Mouse (Mus musculus) heart, embryonic 13.5 days (tissue): Measurements from ENCODE around the gene Recql5. TPM values are rescaled to one million over a fixed set of nuclear protein-coding genes. Genes with fewer than 3 reads are reported as not detected.

ENCODE experiments used
- ATAC-seq: fragments of 200-750 bp; cut with Nextera tagmentation; 2 replicates; pipeline ENCODE4 v1.8.0; 2017; ENCODE audit warnings: moderate TSS enrichment; ENCODE audit not compliant: insufficient number of reproducible peaks, low FRiP score, low TSS enrichment; ENCODE audit errors: extremely low read depth
- H3K27ac ChIP-seq: fragments of 300-500 bp; sonication (generic); replicated peaks from 2 replicates; pipeline ENCODE4 v1.5.1; 2015; ENCODE audit warnings: moderate library complexity, mild to moderate bottlenecking, inconsistent platforms
- H3K27me3 ChIP-seq: fragments of 300-500 bp; sonication (generic); replicated peaks from 2 replicates; pipeline ENCODE4 v1.6.1; 2015; ENCODE audit warnings: mild to moderate bottlenecking, inconsistent platforms
- H3K36me3 ChIP-seq: fragments of 300-500 bp; sonication (generic); 2 replicates; pipeline ENCODE4 v1.6.1; 2015; ENCODE audit warnings: mild to moderate bottlenecking, inconsistent platforms
- H3K4me1 ChIP-seq: fragments of 300-500 bp; sonication (generic); 2 replicates; pipeline ENCODE4 v1.6.1; 2015; ENCODE audit warnings: inconsistent platforms
- H3K4me2 ChIP-seq: fragments of 300-500 bp; sonication (generic); 2 replicates; pipeline ENCODE4 v1.6.1; 2015; ENCODE audit warnings: inconsistent platforms, mild to moderate bottlenecking, moderate library complexity
- H3K4me3 ChIP-seq: fragments of 300-500 bp; sonication (generic); 2 replicates; pipeline ENCODE4 v1.5.1; 2015; ENCODE audit warnings: moderate library complexity, mild to moderate bottlenecking, inconsistent platforms
- H3K9ac ChIP-seq: fragments of 300-500 bp; sonication (generic); 2 replicates; pipeline ENCODE4 v1.6.1; 2015; ENCODE audit warnings: inconsistent platforms, mild to moderate bottlenecking, moderate library complexity
- H3K9me3 ChIP-seq: fragments of 300-500 bp; sonication (generic); 2 replicates; pipeline ENCODE4 v1.6.1; 2016; ENCODE audit warnings: inconsistent platforms
- WGBS: fragments of 180-500 bp; shearing (Covaris S2); methylation state at CpG from one replicate; pipeline ENCODE4 v1.1.7; 2015; ENCODE audit warnings: mixed read lengths; 5-methylcytosine and 5-hydroxymethylcytosine counted together
- polyA plus RNA-seq: library from polyadenylated mRNA; unstranded; fragments of >200 nt; fragmentation: Nextera tagmentation; extraction: Ambion mirVana; gene quantifications from 2 replicates; pipeline ENCODE4 v1.2.1, GENCODE M21; 2015

Gene Recql5
- polyA plus RNA-seq, 1 experiment from 2014 or later = 11.6 TPM

GRCm38 (mm10) chr11:115959018-115959417, 25.7 kb upstream of the Recql5 start:
- Histone ChIP-seq H3K36me3 (peaks cover 83% of the 10 kb centered on the region), H3K27ac (no peak overlapping the region), H3K9ac (no peak overlapping the region), H3K9me3 (no peaks in the 10 kb centered on the region), H3K4me3 (no peak overlapping the region), H3K4me1 (peaks cover 6% of the 10 kb centered on the region; the same call in 1 of the 2 replicates), H3K4me2 (no peak overlapping the region), H3K27me3 (no peaks in the 10 kb centered on the region)
- WGBS = 94% methylated on average over 9 of the region's 9 CpGs
- no peak for ATAC-seq

GRCm38 (mm10) chr11:115957971-115958370, 24.7 kb upstream of the Recql5 start:
- peaks cover 83% of the 10 kb centered on the region for H3K36me3 ChIP-seq
- no peaks in the 10 kb centered on the region for H3K27me3 ChIP-seq
- H3K4me3 ChIP-seq = no peak overlapping the region
- no peak overlapping the region for H3K27ac ChIP-seq
- H3K4me1 ChIP-seq = peaks cover 6% of the 10 kb centered on the region; the same call in 1 of the 2 replicates
- no peaks in the 10 kb centered on the region for H3K9me3 ChIP-seq
- 77% methylated on average over 7 of the region's 7 CpGs for WGBS
- ATAC-seq = no peak
- no peak overlapping the region for H3K9ac ChIP-seq
- no peak overlapping the region for H3K4me2 ChIP-seq

- H3K4me1 ChIP-seq = peaks cover 6% of the 10 kb centered on the region; the same call in 1 of the 2 replicates
- H3K36me3 ChIP-seq = peaks cover 83% of the 10 kb centered on the region
- H3K9ac ChIP-seq = no peak overlapping the region
- H3K9me3 ChIP-seq = no peaks in the 10 kb centered on the region
- no peak overlapping the region for H3K4me2 ChIP-seq
- WGBS = 62% methylated on average over 4 of the region's 4 CpGs
- H3K27ac ChIP-seq = peak overlapping the region; percentile 36
- H3K4me3 ChIP-seq = no peak overlapping the region
- no peak for ATAC-seq
- H3K27me3 ChIP-seq = no peaks in the 10 kb centered on the region
These were observed 23.2 kb upstream of the Recql5 start for GRCm38 (mm10) chr11:115956453-115956852.

- H3K27me3 ChIP-seq = no peaks in the 10 kb centered on the region
- H3K36me3 ChIP-seq = peaks cover 82% of the 10 kb centered on the region
- peaks cover 6% of the 10 kb centered on the region; the same call in 1 of the 2 replicates for H3K4me1 ChIP-seq
- H3K4me2 ChIP-seq = no peak overlapping the region
- WGBS = 74% methylated on average over 10 of the region's 10 CpGs
- H3K9me3 ChIP-seq = no peaks in the 10 kb centered on the region
- no peak overlapping the region for H3K9ac ChIP-seq
- no peak for ATAC-seq
- 0 out of 2 replicates have a peak overlapping the region, but pooled peaks have one; percentile 1 for H3K27ac ChIP-seq
- no peak overlapping the region for H3K4me3 ChIP-seq
These were observed 22.1 kb upstream of the Recql5 start for GRCm38 (mm10) chr11:115955195-115955858.

GRCm38 (mm10) chr11:115954712-115955111, 21.4 kb upstream of the Recql5 start:
- no peak overlapping the region for H3K4me3 ChIP-seq

GRCm38 (mm10) chr11:115950719-115951118, 17.4 kb upstream of the Recql5 start:
- 94% methylated on average over 2 of the region's 2 CpGs for WGBS
- H3K27ac ChIP-seq = no peak overlapping the region
- peaks cover 90% of the 10 kb centered on the region for H3K36me3 ChIP-seq
- H3K4me1 ChIP-seq = no peaks in the 10 kb centered on the region
- no peak overlapping the region for H3K4me2 ChIP-seq
- no peak for ATAC-seq
- H3K9ac ChIP-seq = no peak overlapping the region
- no peaks in the 10 kb centered on the region for H3K9me3 ChIP-seq
- H3K27me3 ChIP-seq = no peaks in the 10 kb centered on the region
- H3K4me3 ChIP-seq = no peak overlapping the region

More at GRCm38 (mm10) chr11:115954712-115955111, 21.4 kb upstream of the Recql5 start:
- peaks cover 82% of the 10 kb centered on the region for H3K36me3 ChIP-seq
- no peak overlapping the region for H3K27ac ChIP-seq
- H3K9ac ChIP-seq = no peak overlapping the region
- H3K4me2 ChIP-seq = no peak overlapping the region
- 75% methylated on average over 5 of the region's 5 CpGs for WGBS
- no peak for ATAC-seq
- no peaks in the 10 kb centered on the region for H3K27me3 ChIP-seq
- no peaks in the 10 kb centered on the region for H3K9me3 ChIP-seq
- peaks cover 6% of the 10 kb centered on the region; the same call in 1 of the 2 replicates for H3K4me1 ChIP-seq

GRCm38 (mm10) chr11:115948316-115948715, 15.0 kb upstream of the Recql5 start:
- Histone ChIP-seq H3K36me3 (peaks cover 87% of the 10 kb centered on the region), H3K4me1 (no peaks in the 10 kb centered on the region), H3K9me3 (no peaks in the 10 kb centered on the region), H3K27me3 (no peaks in the 10 kb centered on the region), H3K4me2 (no peak overlapping the region), H3K27ac (no peak overlapping the region), H3K4me3 (no peak overlapping the region), H3K9ac (no peak overlapping the region)
- 91% methylated on average over 9 of the region's 9 CpGs for WGBS
- no peak for ATAC-seq

GRCm38 (mm10) chr11:115946221-115946828, 13.0 kb upstream of the Recql5 start:
- ATAC-seq = no peak

GRCm38 (mm10) chr11:115945247-115945646, 12.0 kb upstream of the Recql5 start:
- H3K4me2 ChIP-seq = no peak overlapping the region
- H3K9me3 ChIP-seq = no peaks in the 10 kb centered on the region
- H3K27ac ChIP-seq = no peak overlapping the region
- peaks cover 88% of the 10 kb centered on the region for H3K36me3 ChIP-seq
- H3K4me1 ChIP-seq = no peaks in the 10 kb centered on the region
- H3K27me3 ChIP-seq = no peaks in the 10 kb centered on the region
- no peak for ATAC-seq
- 83% methylated on average over 8 of the region's 8 CpGs for WGBS
- no peak overlapping the region for H3K9ac ChIP-seq
- no peak overlapping the region for H3K4me3 ChIP-seq

More at GRCm38 (mm10) chr11:115946221-115946828, 13.0 kb upstream of the Recql5 start:
- WGBS = 80% methylated on average over 9 of the region's 9 CpGs
- H3K4me3 ChIP-seq = no peak overlapping the region
- H3K9me3 ChIP-seq = no peaks in the 10 kb centered on the region
- no peak overlapping the region for H3K4me2 ChIP-seq
- H3K9ac ChIP-seq = no peak overlapping the region
- H3K4me1 ChIP-seq = no peaks in the 10 kb centered on the region
- peak overlapping the region; percentile 42 for H3K27ac ChIP-seq
- no peaks in the 10 kb centered on the region for H3K27me3 ChIP-seq
- H3K36me3 ChIP-seq = peaks cover 87% of the 10 kb centered on the region

- WGBS = 78% methylated on average over 7 of the region's 7 CpGs
- Histone ChIP-seq H3K4me1 (no peaks in the 10 kb centered on the region), H3K36me3 (peaks cover 91% of the 10 kb centered on the region), H3K4me2 (no peak overlapping the region), H3K4me3 (no peak overlapping the region), H3K27ac (no peak overlapping the region), H3K27me3 (no peaks in the 10 kb centered on the region), H3K9ac (no peak overlapping the region), H3K9me3 (no peaks in the 10 kb centered on the region)
- ATAC-seq = no peak
These were observed 8.7 kb upstream of the Recql5 start for GRCm38 (mm10) chr11:115941980-115942379.

- no peak for ATAC-seq
- 35% methylated on average over 6 of the region's 6 CpGs for WGBS
These were observed 6.5 kb upstream of the Recql5 start for GRCm38 (mm10) chr11:115939690-115940329.

More at GRCm38 (mm10) chr11:115939690-115940329, 6.5 kb upstream of the Recql5 start:
- Histone ChIP-seq H3K9ac (no peak overlapping the region), H3K9me3 (no peaks in the 10 kb centered on the region), H3K27ac (no peak overlapping the region), H3K27me3 (no peaks in the 10 kb centered on the region), H3K4me1 (peaks cover 1% of the 10 kb centered on the region), H3K36me3 (peaks cover 87% of the 10 kb centered on the region), H3K4me2 (no peak overlapping the region), H3K4me3 (no peak overlapping the region)
